Mouse (Mus musculus) limb, embryonic 14.5 days (tissue): ENCODE data around the gene Sall4. TPM values are rescaled to one million over a fixed set of nuclear protein-coding genes. Genes with fewer than 3 reads are reported as not detected.
"Not testable (repeated sequence)": the region's sequence is repeated elsewhere in the genome, so short reads cannot be mapped to it uniquely, and the experiment has no call there.

Source experiments
- ATAC-seq: fragments of 200-750 bp; cut with Nextera tagmentation; 2 replicates; pipeline ENCODE4 v1.8.0; 2017; ENCODE audit warnings: low read depth, moderate number of reproducible peaks, moderate TSS enrichment; ENCODE audit not compliant: low FRiP score
- DNase-seq: peaks from one replicate; pipeline ENCODE4 v3.0.0-alpha.2; 2015; ENCODE audit warnings: low spot score
- H3K27ac ChIP-seq: fragments of 300-500 bp; sonication (generic); replicated peaks from 2 replicates; pipeline ENCODE4 v1.5.1; 2014; ENCODE audit warnings: low read depth, mild to moderate bottlenecking, low read length, moderate library complexity, mixed read lengths
- H3K27me3 ChIP-seq: fragments of 300-500 bp; sonication (generic); 2 replicates; pipeline ENCODE4 v1.6.1; 2014; ENCODE audit warnings: low read length, mixed read lengths; ENCODE audit not compliant: control insufficient read depth, insufficient read depth
- H3K36me3 ChIP-seq: fragments of 300-500 bp; sonication (generic); 2 replicates; pipeline ENCODE4 v1.6.1; 2014; ENCODE audit warnings: mild to moderate bottlenecking, low read length, moderate library complexity, mixed read lengths; ENCODE audit not compliant: control insufficient read depth, insufficient read depth
- H3K4me1 ChIP-seq: fragments of 300-500 bp; sonication (generic); 2 replicates; pipeline ENCODE4 v1.6.1; 2014; ENCODE audit warnings: antibody characterized with exemption, low read length, mixed read lengths; ENCODE audit not compliant: control insufficient read depth, insufficient read depth
- H3K4me2 ChIP-seq: fragments of 300-500 bp; sonication (generic); replicated peaks from 2 replicates; pipeline ENCODE4 v1.6.1; 2014; ENCODE audit warnings: low read depth, mild to moderate bottlenecking, low read length, moderate library complexity; ENCODE audit not compliant: severe bottlenecking
- H3K4me3 ChIP-seq: fragments of 300-500 bp; sonication (generic); replicated peaks from 2 replicates; pipeline ENCODE4 v1.5.1; 2014; ENCODE audit warnings: low read length
- H3K9ac ChIP-seq: fragments of 300-500 bp; sonication (generic); 2 replicates; pipeline ENCODE4 v1.6.1; 2014; ENCODE audit warnings: mild to moderate bottlenecking, low read depth, low read length, moderate library complexity; ENCODE audit not compliant: severe bottlenecking
- H3K9me3 ChIP-seq: fragments of 300-500 bp; sonication (generic); 2 replicates; pipeline ENCODE4 v1.6.1; 2016; ENCODE audit warnings: low read length; ENCODE audit not compliant: control insufficient read depth
- POLR2A ChIP-seq: fragments of 200-500 bp; IDR thresholded peaks from 2 replicates; pipeline ENCODE4 v1.8.0; 2012; ENCODE audit warnings: inconsistent platforms, mild to moderate bottlenecking, moderate library complexity, borderline replicate concordance; ENCODE audit not compliant: insufficient read depth, insufficient read length; ENCODE audit errors: extremely low read depth
- WGBS: fragments of 180-500 bp; shearing (Covaris S2); extraction: QIAGEN DNeasy Blood & Tissue Kit; methylation state at CpG from one replicate; pipeline ENCODE4 v1.1.7; 2014; 5-methylcytosine and 5-hydroxymethylcytosine counted together
- polyA plus RNA-seq, 2 experiments: library from polyadenylated mRNA; depleted of rRNA in 1 of 2; stranded (reverse) in 1 of 2; unstranded in 1 of 2; fragments of >200 nt; fragmentation: Nextera tagmentation in 1 of 2; extraction: Ambion mirVana in 1 of 2; gene quantifications; 2 replicates each; pipeline versions ENCODE4 v1.2.1 to v1.2.3; 2012 to 2014

The Sall4 gene
- polyA plus RNA-seq, 2 experiments, result 0.31 to 0.34 TPM

GRCm38 (mm10) chr2:168761954-168762353 is 5.8 kb downstream of the Sall4 start:
- no peak for TF ChIP-seq POLR2A
- H3K27ac ChIP-seq, result no peak overlapping the region
- no peaks in the 10 kb centered on the region for H3K9me3 ChIP-seq
- no peak overlapping the region for H3K9ac ChIP-seq
- H3K4me2 ChIP-seq, result no peak overlapping the region
- DNase-seq (no peak), ATAC-seq (no peak)
- whole genome bisulfite sequencing, result 35% methylated on average over 4 of the region's 4 CpGs
- H3K36me3 ChIP-seq, result no peaks in the 10 kb centered on the region
- H3K4me1 ChIP-seq, result peaks cover 11% of the 10 kb centered on the region
- no peak overlapping the region for H3K4me3 ChIP-seq
- peaks cover 49% of the 10 kb centered on the region for H3K27me3 ChIP-seq

- Histone ChIP-seq H3K4me3 (no peak overlapping the region), H3K27ac (no peak overlapping the region), H3K4me1 (peaks cover 9% of the 10 kb centered on the region), H3K36me3 (no peaks in the 10 kb centered on the region), H3K27me3 (peaks cover 41% of the 10 kb centered on the region), H3K9ac (no peak overlapping the region), H3K4me2 (no peak overlapping the region), H3K9me3 (no peaks in the 10 kb centered on the region)
- no peak for TF ChIP-seq POLR2A
- ATAC-seq (no peak), DNase-seq (no peak)
- whole genome bisulfite sequencing, result 91% methylated on average over 9 of the region's 9 CpGs
Measured at GRCm38 (mm10) chr2:168761141-168761540, 6.6 kb downstream of the Sall4 start.

GRCm38 (mm10) chr2:168744406-168744805 is 23.3 kb downstream of the Sall4 start:
- H3K4me1 ChIP-seq, DNase-seq, H3K9me3 ChIP-seq, H3K9ac ChIP-seq, H3K4me2 ChIP-seq, H3K27me3 ChIP-seq, H3K27ac ChIP-seq, ATAC-seq, H3K36me3 ChIP-seq, H3K4me3 ChIP-seq: not testable (repeated sequence)
- 87% methylated on average over 10 of the region's 10 CpGs for WGBS

GRCm38 (mm10) chr2:168742649-168743048 is 25.1 kb downstream of the Sall4 start:
- H3K27ac ChIP-seq, result no peak overlapping the region
- no peaks in the 10 kb centered on the region for H3K9me3 ChIP-seq
- no peaks in the 10 kb centered on the region for H3K36me3 ChIP-seq
- TF ChIP-seq POLR2A, result no peak
- ATAC-seq (no peak), DNase-seq (peak; percentile 60)
- 21% methylated on average over 7 of the region's 7 CpGs for WGBS
- H3K4me1 ChIP-seq, result no peaks in the 10 kb centered on the region
- no peaks in the 10 kb centered on the region for H3K27me3 ChIP-seq
- H3K9ac ChIP-seq, result no peak overlapping the region
- H3K4me2 ChIP-seq, result peak overlapping the region; percentile 73; the same call in 1 of the 2 replicates
- 0 out of 2 replicates have a peak overlapping the region, but pooled peaks have one; percentile 88 for H3K4me3 ChIP-seq

GRCm38 (mm10) chr2:168742059-168742627 is 25.6 kb downstream of the Sall4 start, which contains the start of gene Atp9a:
Gene Atp9a, minus strand, starts transcription at chr2:168742409.
- ATAC-seq, result peak; percentile 74
- Histone ChIP-seq H3K9ac (peak within 1 kb of the TSS; percentile 87), H3K4me2 (peak within 1 kb of the TSS; percentile 73), H3K27ac (peak within 1 kb of the TSS; percentile 75), H3K36me3 (no peaks in the 10 kb centered on the region), H3K27me3 (no peaks in the 10 kb centered on the region), H3K4me3 (peak within 1 kb of the TSS; percentile 88), H3K4me1 (no peaks in the 10 kb centered on the region), H3K9me3 (no peaks in the 10 kb centered on the region)
- DNase-seq, result peak; percentile 58
- no peak for TF ChIP-seq POLR2A
- WGBS, result 18% methylated on average over 12 of the region's 33 CpGs
